8 mouse cellular contexts compared by ENCODE assay signal in genomic region chr10:99615779-99616178, GRCm38 (mm10).
A peak's percentile ranks its signal among the peaks of the same experiment; 100 is the strongest.
DNase-seq lines count a peak whose midpoint lies in the region; ATAC-seq lines count a peak whose summit lies in the region.

No protein-coding gene starts in this region.

- no peaks in the 10 kb centered on the region for H3K9me3 ChIP-seq in embryonic facial prominence, embryonic 11.5 days (replicated peaks; ENCODE audit: control insufficient read depth, low read length)
- no peaks in the 10 kb centered on the region for H3K9me3 ChIP-seq in heart, embryonic 10.5 days
- H3K9me3 ChIP-seq in lung, embryonic 16.5 days (ENCODE audit: control insufficient read depth, low read length), result peaks cover 5% of the 10 kb centered on the region; the same call in 1 of the 2 replicates

- no peak overlapping the region for H3K4me3 ChIP-seq in embryonic facial prominence, embryonic 11.5 days (ENCODE audit: low read depth, low read length)
- H3K4me3 ChIP-seq in heart, embryonic 10.5 days, result no peak overlapping the region
- H3K4me3 ChIP-seq in lung, embryonic 16.5 days (ENCODE audit: low read length), result no peak overlapping the region

- peak; percentile 83 for DNase-seq in adrenal gland, postnatal 25 days
- DNase-seq in embryonic facial prominence, embryonic 11.5 days (ENCODE audit: low spot score), result peak; percentile 96
- DNase-seq in heart, embryonic 10.5 days (ENCODE audit: low spot score), result peak; percentile 87
- DNase-seq in layer of hippocampus, adult 11-12 months (ENCODE audit: low spot score), result peak; percentile 95
- DNase-seq in ovary, postnatal 14 days (ENCODE audit: low spot score), result peak; percentile 82
- DNase-seq in thymus, postnatal 10 days (ENCODE audit: low spot score in 2 of 2), result peak; percentile 71 to 92

- no peak overlapping the region for H3K27ac ChIP-seq in embryonic facial prominence, embryonic 11.5 days (replicated peaks; ENCODE audit: low read depth, low read length)
- no peak overlapping the region for H3K27ac ChIP-seq in heart, embryonic 10.5 days
- no peak overlapping the region for H3K27ac ChIP-seq in lung, embryonic 16.5 days (ENCODE audit: low read length)

- no peaks in the 10 kb centered on the region for H3K27me3 ChIP-seq in embryonic facial prominence, embryonic 11.5 days (ENCODE audit: control insufficient read depth, insufficient read depth, low read length)
- H3K27me3 ChIP-seq in heart, embryonic 10.5 days (ENCODE audit: insufficient read depth, poor library complexity, severe bottlenecking), result no peaks in the 10 kb centered on the region
- H3K27me3 ChIP-seq in lung, embryonic 16.5 days (ENCODE audit: control insufficient read depth, insufficient read depth, low read depth, low read length), result no peaks in the 10 kb centered on the region

- no peak overlapping the region for H3K9ac ChIP-seq in embryonic facial prominence, embryonic 11.5 days (replicated peaks; ENCODE audit: low read length)
- H3K9ac ChIP-seq in lung, embryonic 16.5 days (ENCODE audit: low read length), result no peak overlapping the region

- no peaks in the 10 kb centered on the region for H3K4me1 ChIP-seq in embryonic facial prominence, embryonic 11.5 days (ENCODE audit: control insufficient read depth, insufficient read depth, low read length)
- no peaks in the 10 kb centered on the region for H3K4me1 ChIP-seq in heart, embryonic 10.5 days
- no peaks in the 10 kb centered on the region for H3K4me1 ChIP-seq in lung, embryonic 16.5 days (replicated peaks; ENCODE audit: control insufficient read depth, insufficient read depth, low read length)

- no peaks in the 10 kb centered on the region for H3K36me3 ChIP-seq in embryonic facial prominence, embryonic 11.5 days (replicated peaks; ENCODE audit: control insufficient read depth, insufficient read depth, low read depth, low read length)
- H3K36me3 ChIP-seq in heart, embryonic 10.5 days, result no peaks in the 10 kb centered on the region
- no peaks in the 10 kb centered on the region for H3K36me3 ChIP-seq in lung, embryonic 16.5 days (ENCODE audit: control insufficient read depth, insufficient read depth, low read length)

- 15% methylated on average over 6 of the region's 6 CpGs for WGBS in embryonic facial prominence, embryonic 11.5 days
- WGBS in heart, embryonic 10.5 days, result 16% methylated on average over 6 of the region's 6 CpGs
- WGBS in lung, embryonic 16.5 days, result 11% methylated on average over 6 of the region's 6 CpGs

- ATAC-seq in CD4-positive, CD25-positive, alpha-beta regulatory T cell, adult 4 months, result peak; percentile 94
- ATAC-seq in embryonic facial prominence, embryonic 11.5 days (replicated peaks; ENCODE audit: insufficient number of reproducible peaks, low FRiP score, low TSS enrichment, low read depth), result no peak
- ATAC-seq in lung, embryonic 16.5 days (ENCODE audit: low read depth), result peak; percentile 50; the same call in 1 of the 2 replicates

- no peak overlapping the region for H3K4me2 ChIP-seq in embryonic facial prominence, embryonic 11.5 days (ENCODE audit: low read depth, low read length)
- H3K4me2 ChIP-seq in lung, embryonic 16.5 days (ENCODE audit: low read depth, low read length), result no peak overlapping the region
